Mouse (Mus musculus): ENCODE results near the gene Rab29. TPM values are rescaled to one million over a fixed set of nuclear protein-coding genes. Genes with fewer than 3 reads are reported as not detected.

Rab29 gene
- polyA plus RNA-seq, 1 experiment = 65.7 TPM

GRCm38 (mm10) chr1:131846255-131846654 lies 20.8 kb upstream of the Rab29 start:
- H3K27ac ChIP-seq (ENCODE audit: insufficient read depth, low read depth, low read length) = no peak overlapping the region
- H3K4me3 ChIP-seq (ENCODE audit: insufficient read depth, low read length) = no peak overlapping the region
- TF ChIP-seq CTCF (IDR thresholded peaks at IDR 0.05; ENCODE audit: low read depth, low read length) = 0 out of 2 replicates have a peak, but pooled peaks have one; percentile 16
- TF ChIP-seq POLR2A (IDR thresholded peaks at IDR 0.05; ENCODE audit: borderline replicate concordance, low read depth, low read length) = no peak
- H3K4me1 ChIP-seq (ENCODE audit: control insufficient read depth, insufficient read depth, low read length) = no peaks in the 10 kb centered on the region

- H3K4me1 ChIP-seq (ENCODE audit: control insufficient read depth, insufficient read depth, low read length) = peaks cover 10% of the 10 kb centered on the region
- TF ChIP-seq CTCF (IDR thresholded peaks at IDR 0.05; ENCODE audit: low read depth, low read length) (no peak), POLR2A (IDR thresholded peaks at IDR 0.05; ENCODE audit: borderline replicate concordance, low read depth, low read length) (no peak)
- H3K27ac ChIP-seq (ENCODE audit: insufficient read depth, low read depth, low read length) = no peak overlapping the region
- no peak overlapping the region for H3K4me3 ChIP-seq (ENCODE audit: insufficient read depth, low read length)
These were observed 5.2 kb upstream of the Rab29 start for GRCm38 (mm10) chr1:131861811-131862210.

- Histone ChIP-seq H3K4me3 (ENCODE audit: insufficient read depth, low read length) (no peak overlapping the region), H3K4me1 (ENCODE audit: control insufficient read depth, insufficient read depth, low read length) (peaks cover 14% of the 10 kb centered on the region), H3K27ac (ENCODE audit: insufficient read depth, low read depth, low read length) (no peak overlapping the region)
- TF ChIP-seq CTCF (IDR thresholded peaks at IDR 0.05; ENCODE audit: low read depth, low read length) (no peak), POLR2A (IDR thresholded peaks at IDR 0.05; ENCODE audit: borderline replicate concordance, low read depth, low read length) (no peak)
These were observed 1.4 kb upstream of the Rab29 start for GRCm38 (mm10) chr1:131865596-131865995.

GRCm38 (mm10) chr1:131866304-131866999 lies 572 bp upstream of the Rab29 start:
- Histone ChIP-seq H3K27ac (ENCODE audit: insufficient read depth, low read depth, low read length) (peak overlapping the region; percentile 70), H3K4me3 (ENCODE audit: insufficient read depth, low read length) (peak overlapping the region; percentile 26; the same call in 1 of the 2 replicates), H3K4me1 (ENCODE audit: control insufficient read depth, insufficient read depth, low read length) (peaks cover 14% of the 10 kb centered on the region)
- TF ChIP-seq CTCF (IDR thresholded peaks at IDR 0.05; ENCODE audit: low read depth, low read length) = no peak
- no peak for TF ChIP-seq POLR2A (IDR thresholded peaks at IDR 0.05; ENCODE audit: borderline replicate concordance, low read depth, low read length)

GRCm38 (mm10) chr1:131867946-131868290 lies 894 bp downstream of the Rab29 start:
- no peak for TF ChIP-seq CTCF (IDR thresholded peaks at IDR 0.05; ENCODE audit: low read depth, low read length)
- no peak for TF ChIP-seq POLR2A (IDR thresholded peaks at IDR 0.05; ENCODE audit: borderline replicate concordance, low read depth, low read length)
- Histone ChIP-seq H3K4me3 (ENCODE audit: insufficient read depth, low read length) (peak overlapping the region; percentile 66), H3K27ac (ENCODE audit: insufficient read depth, low read depth, low read length) (peak overlapping the region; percentile 48; the same call in 1 of the 2 replicates)

DNA sequence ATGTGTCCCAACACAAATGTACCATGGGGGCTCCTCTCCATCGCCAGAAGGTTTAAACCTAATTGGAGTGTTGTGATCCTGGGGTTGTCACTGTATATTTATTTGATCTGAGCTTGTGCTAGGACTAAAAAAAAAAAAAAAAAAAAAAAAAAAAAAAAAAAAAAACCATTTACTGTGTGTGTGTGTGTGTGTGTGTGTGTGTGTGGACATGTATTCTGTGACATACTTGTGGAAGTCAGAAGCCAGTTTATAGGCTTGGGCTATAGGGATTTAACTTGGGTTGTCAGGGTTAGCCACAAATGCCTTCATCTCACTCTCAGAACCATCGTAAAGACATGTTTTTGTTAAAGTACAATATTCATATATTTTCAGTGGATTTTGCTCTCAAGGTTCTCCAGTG lies 2.5 kb downstream of the Rab29 start:
- TF ChIP-seq CTCF (IDR thresholded peaks at IDR 0.05; ENCODE audit: low read depth, low read length) (no peak), POLR2A (IDR thresholded peaks at IDR 0.05; ENCODE audit: borderline replicate concordance, low read depth, low read length) (no peak)
- H3K4me3 ChIP-seq (ENCODE audit: insufficient read depth, low read length) = no peak overlapping the region
- H3K4me1 ChIP-seq (ENCODE audit: control insufficient read depth, insufficient read depth, low read length) = peaks cover 14% of the 10 kb centered on the region
- H3K27ac ChIP-seq (ENCODE audit: insufficient read depth, low read depth, low read length) = no peak overlapping the region

More at GRCm38 (mm10) chr1:131867946-131868290, 894 bp downstream of the Rab29 start:
- H3K4me1 ChIP-seq (ENCODE audit: control insufficient read depth, insufficient read depth, low read length) = peaks cover 14% of the 10 kb centered on the region

GRCm38 (mm10) chr1:131872856-131873255 lies 5.8 kb downstream of the Rab29 start:
- H3K27ac ChIP-seq (ENCODE audit: insufficient read depth, low read depth, low read length) = no peak overlapping the region
- no peak overlapping the region for H3K4me3 ChIP-seq (ENCODE audit: insufficient read depth, low read length)
- TF ChIP-seq POLR2A (IDR thresholded peaks at IDR 0.05; ENCODE audit: borderline replicate concordance, low read depth, low read length) (no peak), CTCF (IDR thresholded peaks at IDR 0.05; ENCODE audit: low read depth, low read length) (no peak)
- peaks cover 4% of the 10 kb centered on the region for H3K4me1 ChIP-seq (ENCODE audit: control insufficient read depth, insufficient read depth, low read length)

GRCm38 (mm10) chr1:131879816-131880215 lies 12.8 kb downstream of the Rab29 start:
- TF ChIP-seq POLR2A (IDR thresholded peaks at IDR 0.05; ENCODE audit: borderline replicate concordance, low read depth, low read length) (no peak), CTCF (IDR thresholded peaks at IDR 0.05; ENCODE audit: low read depth, low read length) (no peak)
- Histone ChIP-seq H3K4me1 (ENCODE audit: control insufficient read depth, insufficient read depth, low read length) (no peaks in the 10 kb centered on the region), H3K27ac (ENCODE audit: insufficient read depth, low read depth, low read length) (no peak overlapping the region), H3K4me3 (ENCODE audit: insufficient read depth, low read length) (no peak overlapping the region)

DNA sequence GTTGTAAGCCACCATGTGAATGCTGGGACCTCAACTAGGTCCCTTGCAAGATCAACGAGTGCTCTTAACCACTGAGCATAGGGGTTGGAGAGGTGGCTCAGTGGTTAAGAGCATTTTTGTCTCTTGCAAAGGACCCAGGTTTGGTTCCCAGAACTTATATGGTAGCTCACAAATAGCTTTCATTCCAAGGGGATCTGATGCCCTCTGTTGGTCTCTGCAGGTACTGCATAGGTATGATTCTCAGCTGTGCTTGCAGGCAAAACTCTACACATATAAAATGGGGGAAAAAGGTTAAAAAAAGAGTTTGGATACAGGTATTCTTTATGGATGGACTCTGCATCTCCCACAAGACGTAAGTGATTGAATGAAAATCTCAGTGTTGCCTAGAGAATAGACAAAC lies 15.8 kb downstream of the Rab29 start:
- TF ChIP-seq POLR2A (IDR thresholded peaks at IDR 0.05; ENCODE audit: borderline replicate concordance, low read depth, low read length) (no peak), CTCF (IDR thresholded peaks at IDR 0.05; ENCODE audit: low read depth, low read length) (no peak)
- no peaks in the 10 kb centered on the region for H3K4me1 ChIP-seq (ENCODE audit: control insufficient read depth, insufficient read depth, low read length)
- H3K4me3 ChIP-seq (ENCODE audit: insufficient read depth, low read length) = no peak overlapping the region

DNA sequence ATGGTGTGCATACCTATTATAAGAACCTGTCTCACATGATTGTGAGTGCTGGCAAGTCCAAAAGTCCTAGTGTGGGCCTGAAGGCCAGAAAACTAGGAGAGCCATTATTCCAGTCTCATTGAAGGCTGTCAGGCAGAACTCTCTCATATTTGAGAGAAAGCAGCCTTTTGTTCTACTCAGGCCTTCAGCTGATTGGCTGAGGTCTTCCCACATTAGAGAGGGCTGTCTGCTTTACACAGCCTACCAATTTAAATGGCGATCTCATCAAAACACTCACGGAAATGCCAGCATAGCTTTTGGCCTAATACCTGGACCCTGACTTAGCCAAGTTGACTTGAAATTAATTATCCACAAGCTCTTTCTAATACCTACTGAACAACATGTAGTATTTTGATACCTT lies 19.1 kb downstream of the Rab29 start:
- Histone ChIP-seq H3K4me3 (ENCODE audit: insufficient read depth, low read length) (no peak overlapping the region), H3K4me1 (ENCODE audit: control insufficient read depth, insufficient read depth, low read length) (no peaks in the 10 kb centered on the region), H3K27ac (ENCODE audit: insufficient read depth, low read depth, low read length) (no peak overlapping the region)
- no peak for TF ChIP-seq CTCF (IDR thresholded peaks at IDR 0.05; ENCODE audit: low read depth, low read length)
- no peak for TF ChIP-seq POLR2A (IDR thresholded peaks at IDR 0.05; ENCODE audit: borderline replicate concordance, low read depth, low read length)

More for the DNA sequence above, 15.8 kb downstream of the Rab29 start:
- no peak overlapping the region for H3K27ac ChIP-seq (ENCODE audit: insufficient read depth, low read depth, low read length)
